Mouse (Mus musculus) erythroblast, embryonic 14.5 days (primary cell): ENCODE measurements around the gene Whrn.

ENCODE experiments used
- GATA1 ChIP-seq: IDR thresholded peaks from 2 replicates; pipeline ENCODE4 v1.6.1; 2012; ENCODE audit warnings: low read length, inconsistent platforms, mixed read lengths
- TAL1 ChIP-seq: IDR thresholded peaks from 3 replicates; pipeline ENCODE4 v1.6.1; 2012; ENCODE audit warnings: low read length, inconsistent platforms, mixed read lengths

DNA sequence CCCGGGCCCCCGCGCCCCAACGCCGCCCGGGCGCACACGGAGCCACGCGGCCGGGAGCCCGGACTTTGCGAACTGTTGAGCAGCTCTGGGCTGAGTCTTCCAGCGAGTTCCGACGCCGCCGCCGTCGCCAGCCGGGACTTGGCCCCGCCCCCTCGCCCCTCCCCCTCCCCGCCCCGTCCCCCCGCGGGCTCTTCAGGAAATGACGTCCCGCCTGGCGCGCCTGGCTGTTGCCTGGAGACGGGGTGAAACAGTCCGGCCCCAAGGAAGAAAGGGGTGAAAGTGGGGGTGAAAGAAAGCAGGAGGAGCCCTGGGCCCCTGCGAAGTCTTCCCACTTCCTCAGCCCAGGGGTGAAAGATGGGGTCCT, at the start of gene Whrn:
- TF ChIP-seq GATA1 (no peak), TAL1 (no peak)
